Mouse (Mus musculus): ENCODE measurements around the gene Spag5. TPM values are rescaled to one million over a fixed set of nuclear protein-coding genes. Genes with fewer than 3 reads are reported as not detected.

The Spag5 gene
- total and polyA plus RNA-seq, 2 experiments from 2014 or later = 2.2 to 3.6 TPM

GRCm38 (mm10) chr11:78333992-78334391 is 32.7 kb downstream of the Spag5 start:
- Histone ChIP-seq H3K4me3 (ENCODE audit: low read depth, low read length) (no peak overlapping the region), H3K9me3 (ENCODE audit: low read length) (no peaks in the 10 kb centered on the region), H3K4me1 (ENCODE audit: insufficient read depth, low read length) (peaks cover 4% of the 10 kb centered on the region; the same call in 1 of the 2 replicates), H3K9ac (replicated peaks; ENCODE audit: low read length, poor library complexity, severe bottlenecking) (no peak overlapping the region), H3K27me3 (ENCODE audit: insufficient read depth, low read length) (no peaks in the 10 kb centered on the region), H3K36me3 (ENCODE audit: insufficient read depth, low read length) (peaks cover 33% of the 10 kb centered on the region), H3K4me2 (ENCODE audit: low read depth, low read length, poor library complexity, severe bottlenecking) (no peak overlapping the region), H3K27ac (ENCODE audit: low read depth, low read length) (no peak overlapping the region)
- TF ChIP-seq CTCF (IDR thresholded peaks at IDR 0.05) = no peak
- ATAC-seq (ENCODE audit: low FRiP score) (no peak), DNase-seq (ENCODE audit: low spot score) (no peak)
- 90% methylated on average over 5 of the region's 5 CpGs for WGBS

- no peaks in the 10 kb centered on the region for H3K27me3 ChIP-seq (ENCODE audit: insufficient read depth, low read length)
- no peak overlapping the region for H3K4me3 ChIP-seq (ENCODE audit: low read depth, low read length)
- H3K4me2 ChIP-seq (ENCODE audit: low read depth, low read length, poor library complexity, severe bottlenecking) = no peak overlapping the region
- H3K9me3 ChIP-seq (ENCODE audit: low read length) = no peaks in the 10 kb centered on the region
- 98% methylated on average over 8 of the region's 8 CpGs for WGBS
- no peak for TF ChIP-seq CTCF (IDR thresholded peaks at IDR 0.05)
- no peak for DNase-seq (ENCODE audit: low spot score)
- H3K27ac ChIP-seq (ENCODE audit: low read depth, low read length) = no peak overlapping the region
- no peak for ATAC-seq (ENCODE audit: low FRiP score)
- H3K36me3 ChIP-seq (ENCODE audit: insufficient read depth, low read length) = peaks cover 50% of the 10 kb centered on the region
- H3K4me1 ChIP-seq (ENCODE audit: insufficient read depth, low read length) = no peaks in the 10 kb centered on the region
- H3K9ac ChIP-seq (replicated peaks; ENCODE audit: low read length, poor library complexity, severe bottlenecking) = no peak overlapping the region
Measured at GRCm38 (mm10) chr11:78337040-78337439, 35.7 kb downstream of the Spag5 start.

GRCm38 (mm10) chr11:78341702-78342101 is 40.4 kb downstream of the Spag5 start:
- no peak for DNase-seq (ENCODE audit: low spot score)
- ATAC-seq (ENCODE audit: low FRiP score) = no peak
- Histone ChIP-seq H3K4me2 (ENCODE audit: low read depth, low read length, poor library complexity, severe bottlenecking) (no peak overlapping the region), H3K27ac (ENCODE audit: low read depth, low read length) (no peak overlapping the region), H3K4me1 (ENCODE audit: insufficient read depth, low read length) (peaks cover 10% of the 10 kb centered on the region; the same call in 1 of the 2 replicates), H3K4me3 (ENCODE audit: low read depth, low read length) (no peak overlapping the region), H3K36me3 (ENCODE audit: insufficient read depth, low read length) (peaks cover 24% of the 10 kb centered on the region), H3K27me3 (ENCODE audit: insufficient read depth, low read length) (no peaks in the 10 kb centered on the region), H3K9me3 (ENCODE audit: low read length) (no peaks in the 10 kb centered on the region), H3K9ac (replicated peaks; ENCODE audit: low read length, poor library complexity, severe bottlenecking) (no peak overlapping the region)
- whole genome bisulfite sequencing = 87% methylated on average over 12 of the region's 12 CpGs
- no peak for TF ChIP-seq CTCF (IDR thresholded peaks at IDR 0.05)

- Histone ChIP-seq H3K27ac (ENCODE audit: low read depth, low read length) (peak within 1 kb of the TSS; percentile 79), H3K9ac (replicated peaks; ENCODE audit: low read length, poor library complexity, severe bottlenecking) (peak within 1 kb of the TSS; percentile 81), H3K27me3 (ENCODE audit: insufficient read depth, low read length) (no peaks in the 10 kb centered on the region), H3K4me1 (ENCODE audit: insufficient read depth, low read length) (peaks cover 16% of the 10 kb centered on the region; the same call in 1 of the 2 replicates), H3K4me2 (ENCODE audit: low read depth, low read length, poor library complexity, severe bottlenecking) (peak within 1 kb of the TSS; percentile 71), H3K4me3 (ENCODE audit: low read depth, low read length) (peak within 1 kb of the TSS; percentile 63), H3K9me3 (ENCODE audit: low read length) (no peaks in the 10 kb centered on the region), H3K36me3 (ENCODE audit: insufficient read depth, low read length) (peaks cover 28% of the 10 kb centered on the region)
- WGBS = under 1% methylated on average over 49 of the region's 66 CpGs
- DNase-seq (ENCODE audit: low spot score) = peak; percentile 72
- peak; percentile 76 for ATAC-seq (ENCODE audit: low FRiP score)
- no peak; the same call in 1 of the 2 replicates for TF ChIP-seq CTCF (IDR thresholded peaks at IDR 0.05)
Measured at GRCm38 (mm10) chr11:78343381-78344327, 42.3 kb downstream of the Spag5 start, which contains the start of gene Unc119. Unc119 (plus strand) TSS chr11:78343482.

GRCm38 (mm10) chr11:78344328-78344889 is 43.1 kb downstream of the Spag5 start:
- H3K9ac ChIP-seq (replicated peaks; ENCODE audit: low read length, poor library complexity, severe bottlenecking) = peak overlapping the region; percentile 81
- H3K36me3 ChIP-seq (ENCODE audit: insufficient read depth, low read length) = peaks cover 31% of the 10 kb centered on the region
- DNase-seq (ENCODE audit: low spot score) (no peak), ATAC-seq (ENCODE audit: low FRiP score) (no peak; the same call in 1 of the 2 replicates)
- H3K27me3 ChIP-seq (ENCODE audit: insufficient read depth, low read length) = no peaks in the 10 kb centered on the region
- H3K27ac ChIP-seq (ENCODE audit: low read depth, low read length) = peak overlapping the region; percentile 79
- no peaks in the 10 kb centered on the region for H3K9me3 ChIP-seq (ENCODE audit: low read length)
- peak overlapping the region; percentile 63 for H3K4me3 ChIP-seq (ENCODE audit: low read depth, low read length)
- TF ChIP-seq CTCF (IDR thresholded peaks at IDR 0.05) = no peak
- WGBS = 67% methylated on average over 6 of the region's 6 CpGs
- H3K4me2 ChIP-seq (ENCODE audit: low read depth, low read length, poor library complexity, severe bottlenecking) = peak overlapping the region; percentile 71
- H3K4me1 ChIP-seq (ENCODE audit: insufficient read depth, low read length) = peaks cover 16% of the 10 kb centered on the region; the same call in 1 of the 2 replicates

Data from midbrain, postnatal 0 days (tissue).